Mouse (Mus musculus) cerebellum, adult 8-10 months (tissue): ENCODE data around the gene Dnal4.
"Not testable (repeated sequence)": the region's sequence is repeated elsewhere in the genome, so short reads cannot be mapped to it uniquely, and the experiment has no call there.

Experiments used
- DNase-seq: peaks from one replicate; pipeline ENCODE4 v3.0.0; 2022

Gene Dnal4

DNA sequence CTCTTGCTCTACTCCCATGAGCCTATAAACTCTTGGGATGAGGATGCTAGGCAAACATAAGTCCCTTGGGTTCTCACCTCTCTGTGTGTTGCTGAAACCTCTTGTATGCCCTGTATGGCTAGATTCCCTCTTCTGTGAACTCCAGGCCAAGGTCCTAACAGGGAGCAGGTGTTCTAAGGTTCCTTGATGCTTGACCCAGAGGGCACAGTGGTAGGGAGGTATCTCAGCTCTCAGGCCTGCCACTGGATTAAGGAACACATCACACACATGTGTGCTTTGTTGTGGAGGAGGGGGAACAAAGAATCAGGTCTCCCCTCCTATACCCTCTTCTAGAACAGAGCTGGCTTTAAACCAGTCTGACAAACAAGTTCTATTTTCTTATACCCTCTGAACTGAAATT is at the start of gene Dnal4:
Gene Dnal4 (minus strand): TSS at position 101 of the 400 bp plus-strand sequence.
- no peak for DNase-seq

DNA sequence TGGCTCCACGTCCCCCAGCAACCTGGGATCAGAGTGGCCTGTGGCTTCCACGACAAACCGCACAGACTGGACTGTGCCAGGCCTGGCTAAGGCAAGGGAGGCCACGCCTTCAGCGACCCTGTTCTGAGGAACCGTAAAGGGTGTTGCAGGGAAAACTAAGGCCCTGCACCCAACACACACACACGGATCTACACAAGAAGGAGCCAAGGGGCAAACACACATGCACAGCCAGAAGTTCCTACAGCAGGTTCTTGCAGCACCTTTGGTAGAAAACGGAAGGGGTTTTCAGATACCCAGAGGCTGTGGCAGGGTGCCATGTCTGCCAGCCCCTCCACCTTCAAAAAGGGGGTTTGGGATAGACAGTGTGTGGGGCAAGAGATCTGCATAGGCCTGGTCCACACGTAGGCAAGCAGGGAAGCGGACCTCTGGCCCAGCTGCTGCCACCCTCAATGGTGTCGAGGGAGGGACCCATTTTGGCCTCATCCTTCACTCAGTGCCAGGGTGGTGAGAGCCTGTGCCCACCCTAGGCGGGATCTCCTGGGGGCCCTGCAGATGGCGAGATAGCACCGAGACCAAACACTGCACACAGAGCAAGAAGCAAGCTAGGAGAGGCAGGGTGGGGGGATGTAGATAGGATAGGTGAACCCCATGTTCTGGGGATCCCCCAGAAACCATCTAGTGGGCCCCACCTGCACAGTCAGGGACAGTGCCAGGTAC is 49.6 kb upstream of the Dnal4 start:
- peak; percentile 46 for DNase-seq

DNA sequence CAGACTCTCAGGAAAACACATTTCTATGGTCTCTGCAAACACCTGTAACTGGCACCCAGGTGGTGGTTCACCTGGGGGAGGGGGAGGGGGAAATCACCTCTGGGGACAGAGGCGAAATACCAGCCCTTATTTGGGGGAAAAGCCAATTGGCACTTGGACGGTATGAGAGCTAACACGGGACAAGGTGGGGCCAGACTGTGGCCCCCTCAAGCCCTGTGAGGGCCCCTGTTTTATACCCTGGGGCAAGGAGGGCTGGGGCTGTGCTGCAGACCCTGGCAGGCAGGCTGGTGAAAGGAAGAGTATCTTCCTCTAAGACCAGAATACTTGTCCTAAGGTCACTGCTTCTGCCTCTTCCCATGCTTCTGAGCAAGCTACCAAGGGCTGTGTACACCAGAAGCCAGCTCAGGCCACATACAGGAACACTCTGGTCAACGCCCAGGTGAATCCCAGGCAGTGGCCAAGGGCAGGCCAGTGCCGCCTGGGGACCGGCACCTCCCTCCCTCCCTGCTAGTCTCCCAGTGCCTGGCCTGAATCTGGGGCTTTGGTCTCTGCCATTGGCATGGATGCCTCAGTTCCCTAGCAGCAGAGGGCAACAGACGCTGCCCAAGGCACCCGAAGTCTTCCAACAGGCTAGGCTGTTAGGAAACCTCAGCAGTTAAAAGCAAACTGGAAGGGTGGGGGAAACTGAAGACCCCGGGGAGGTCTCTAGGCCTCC is 48.7 kb upstream of the Dnal4 start:
- peak; percentile 49 for DNase-seq

- peak; percentile 43 for DNase-seq
These were observed 47.6 kb upstream of the Dnal4 start for GRCm38 (mm10) chr15:79825146-79825825.

DNA sequence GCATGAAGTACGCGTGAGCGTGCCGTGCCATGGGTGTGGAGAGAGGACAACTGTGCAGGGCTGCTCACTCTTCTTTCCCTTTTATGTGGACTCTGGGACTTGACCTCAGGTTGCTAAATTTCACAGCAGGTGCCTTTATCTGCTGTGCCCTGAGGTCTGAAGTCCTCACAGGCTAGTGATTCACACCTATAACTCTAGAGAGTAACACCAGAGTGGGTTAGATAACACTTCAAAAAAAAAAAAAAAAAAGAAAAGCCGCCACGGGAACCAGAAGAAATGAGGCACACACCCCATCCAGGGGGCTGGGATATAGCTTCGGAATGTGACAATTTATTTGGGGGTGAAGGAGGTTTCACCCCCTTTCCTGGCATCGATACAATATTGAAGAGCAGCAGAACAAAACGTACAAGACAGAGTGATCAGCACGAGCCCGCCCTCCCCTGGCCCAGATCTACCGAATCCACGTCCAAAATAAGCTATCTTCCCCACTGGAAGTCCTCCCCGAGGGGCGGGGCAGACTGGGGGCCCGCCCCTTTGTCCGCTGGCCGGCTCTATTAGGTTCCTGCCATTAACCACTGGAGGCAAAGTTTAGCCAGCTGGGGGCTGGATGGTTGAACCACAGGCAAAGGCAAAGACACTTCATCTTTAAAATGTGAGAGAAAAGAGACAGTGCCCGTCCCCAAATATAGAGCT is 46.1 kb upstream of the Dnal4 start:
- DNase-seq = peak; percentile 26

- peak; percentile 34 for DNase-seq
These were observed 44.9 kb upstream of the Dnal4 start for GRCm38 (mm10) chr15:79822265-79823199.

DNA sequence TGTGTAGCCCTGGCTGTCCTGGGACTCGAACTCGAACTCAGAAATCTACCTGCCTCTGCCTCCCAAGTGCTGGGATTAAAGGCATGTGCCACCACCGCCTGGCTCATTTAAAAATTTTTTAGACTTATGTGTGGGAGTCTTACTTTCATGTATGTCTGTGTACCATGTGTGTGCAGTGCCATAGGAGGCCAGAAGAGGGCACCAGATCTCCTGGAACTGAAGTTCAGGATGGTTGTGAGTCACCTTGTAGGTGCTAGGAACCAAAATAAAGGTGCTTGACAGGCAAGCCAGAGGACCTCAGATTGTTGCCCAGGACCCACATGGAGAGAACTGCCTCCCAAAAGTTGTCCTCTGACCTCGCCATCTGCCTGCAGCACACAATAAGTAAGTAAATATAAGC is 40.7 kb upstream of the Dnal4 start:
- no peak for DNase-seq

DNA sequence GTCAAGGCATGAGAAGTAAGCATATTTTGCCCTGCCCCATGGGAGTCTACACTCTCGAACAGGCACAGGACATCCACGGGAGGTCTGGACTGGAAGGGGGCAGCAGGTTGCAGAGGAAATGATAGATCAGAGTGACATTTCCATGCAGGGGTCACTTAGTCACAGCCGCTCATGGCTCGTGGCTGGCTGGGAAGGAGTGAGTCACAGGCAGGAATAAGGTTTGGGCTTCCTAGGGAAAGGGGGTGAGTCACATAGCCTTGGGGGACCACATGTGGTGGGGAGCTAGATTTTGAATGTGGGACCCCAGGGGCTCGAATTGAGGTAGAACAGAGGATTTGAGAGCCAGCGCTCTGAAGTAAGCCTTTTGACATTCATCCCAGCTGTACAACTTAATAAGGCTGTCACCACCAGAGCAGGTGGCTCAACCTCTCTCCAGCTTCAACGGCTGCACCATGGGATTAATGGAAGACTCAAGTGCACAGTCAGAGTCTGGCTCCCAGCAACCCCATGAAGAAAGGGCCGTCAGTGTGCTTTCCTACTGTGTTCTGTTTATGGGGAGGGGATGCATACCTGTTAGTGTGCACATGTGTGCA is 36.1 kb upstream of the Dnal4 start:
- DNase-seq = no peak

- not testable (repeated sequence) for DNase-seq
These were observed 35.2 kb upstream of the Dnal4 start for GRCm38 (mm10) chr15:79812840-79813239.

DNA sequence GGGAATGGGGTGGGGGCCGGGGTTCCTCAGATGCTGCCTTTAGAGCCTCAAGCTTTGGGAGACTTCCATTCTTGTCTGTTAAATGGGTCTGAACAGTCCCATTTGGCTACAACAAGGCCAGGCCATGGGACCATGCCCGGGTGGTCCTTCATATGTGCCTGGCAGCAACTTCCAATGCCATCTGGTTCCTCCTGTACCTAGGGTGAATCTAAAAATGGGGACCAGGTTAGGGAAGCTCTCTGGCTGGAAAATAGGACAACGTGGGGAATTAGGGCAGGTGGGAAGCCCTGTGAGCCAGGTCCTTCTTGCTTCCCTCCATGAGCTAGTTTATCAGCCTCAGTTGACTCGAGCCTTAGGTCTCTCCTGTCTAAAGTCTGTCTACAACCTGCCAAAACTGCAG is 33.3 kb upstream of the Dnal4 start:
- no peak for DNase-seq

- peak; percentile 84 for DNase-seq
These were observed 32.4 kb upstream of the Dnal4 start for GRCm38 (mm10) chr15:79810061-79810460.

- DNase-seq = no peak
These were observed 31.0 kb upstream of the Dnal4 start for GRCm38 (mm10) chr15:79808658-79809057.

- DNase-seq = no peak
These were observed 30.5 kb upstream of the Dnal4 start for GRCm38 (mm10) chr15:79808114-79808513.

- DNase-seq = no peak
These were observed 29.4 kb upstream of the Dnal4 start for GRCm38 (mm10) chr15:79807050-79807449.

DNA sequence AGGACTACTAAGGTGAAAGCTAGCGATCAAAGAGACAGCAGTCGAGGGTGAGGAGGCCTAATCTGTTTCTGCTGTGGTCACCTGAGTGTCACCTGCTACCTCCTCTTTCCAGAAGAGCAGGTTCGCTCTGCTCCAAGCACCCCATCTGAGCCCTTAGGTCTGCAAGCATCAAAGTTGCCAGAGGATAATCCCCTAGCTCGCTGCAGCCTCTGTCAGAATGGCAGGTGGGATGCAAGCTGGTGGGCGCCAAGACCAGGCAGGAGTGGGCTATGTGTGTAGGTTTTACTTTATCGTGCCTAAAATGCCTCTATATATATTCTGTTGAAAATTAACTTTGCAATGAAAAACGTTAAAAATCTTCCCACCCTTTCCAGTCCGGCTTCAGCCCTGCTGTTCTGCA is 27.6 kb upstream of the Dnal4 start:
- no peak for DNase-seq

DNA sequence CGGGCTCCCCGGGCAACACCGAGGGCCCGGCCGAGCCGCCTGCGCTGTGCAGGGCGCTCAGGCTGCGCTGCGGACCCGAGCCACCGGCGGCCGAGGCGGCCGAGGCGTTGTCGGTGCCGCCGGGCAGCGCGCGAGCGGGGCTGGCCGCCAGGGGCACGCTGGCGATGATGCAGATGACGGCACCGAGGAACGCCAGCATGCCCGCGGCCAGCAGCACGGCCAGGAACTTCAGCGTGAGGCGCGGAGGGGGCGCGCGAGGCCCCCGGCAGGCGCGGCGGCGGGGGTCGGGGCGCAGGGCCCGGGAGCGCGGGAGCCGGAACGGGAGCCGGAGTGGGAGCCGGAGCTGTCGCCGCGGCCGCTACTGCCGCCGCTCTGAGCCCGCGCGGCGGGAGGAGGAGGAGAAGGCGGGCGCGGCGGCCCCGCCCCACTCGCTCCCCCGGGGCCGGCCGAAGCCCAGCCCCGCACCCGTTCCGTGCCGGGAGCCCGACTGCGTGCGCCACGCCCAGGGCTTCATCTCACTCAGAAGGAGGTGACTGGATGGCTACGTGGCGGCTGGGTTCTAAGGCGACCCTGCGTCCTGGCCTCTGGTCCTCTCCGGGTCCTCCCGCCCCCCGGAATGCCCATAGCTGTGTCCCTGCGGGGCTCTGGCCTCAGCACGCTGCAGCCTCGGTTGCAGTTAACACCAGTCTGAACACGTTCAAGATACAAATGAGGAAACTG is 26.9 kb upstream of the Dnal4 start, which contains the start of gene Nptxr:
Gene Nptxr (minus strand): TSS at position 415 of the 720 bp plus-strand sequence.
- DNase-seq = peak; percentile 75

- peak; percentile 50 for DNase-seq
These were observed 26.1 kb upstream of the Dnal4 start for GRCm38 (mm10) chr15:79803533-79804351.

- DNase-seq = peak; percentile 75
These were observed 24.7 kb upstream of the Dnal4 start for GRCm38 (mm10) chr15:79802304-79802703.

GRCm38 (mm10) chr15:79801646-79802045 is 24.0 kb upstream of the Dnal4 start:
- no peak for DNase-seq

GRCm38 (mm10) chr15:79800701-79801100 is 23.1 kb upstream of the Dnal4 start:
- DNase-seq = no peak
